9 mouse cellular contexts compared by ENCODE assay signal in genomic region chr3:95240900-95241299, GRCm38 (mm10). TPM values are rescaled to one million over a fixed set of nuclear protein-coding genes. Genes with fewer than 3 reads are reported as not detected.
A peak's percentile ranks its signal among the peaks of the same experiment; 100 is the strongest.
DNase-seq lines count a peak whose midpoint lies in the region; ATAC-seq and TF ChIP-seq lines count a peak whose summit lies in the region.
"Had no signal": no experiment of that assay in that cellular context is flagged by ENCODE, and none has a peak within 500 bp of the region (broad histone marks: within the 10 kb centered on the region; RNA-seq: fewer than 3 reads in every experiment).

No protein-coding gene starts in this region.

- H3K27ac ChIP-seq in intestine, embryonic 14.5 days (ENCODE audit: low read depth) = no peak overlapping the region
- H3K27ac ChIP-seq in intestine, postnatal 0 days (ENCODE audit: low read depth, low read length) = no peak overlapping the region
- no peak overlapping the region for H3K27ac ChIP-seq in ES-Bruce4 (ENCODE audit: insufficient read depth, low read length)
- H3K27ac ChIP-seq in limb, embryonic 12.5 days = no peak overlapping the region; the same call in 1 of the 2 replicates

- TF ChIP-seq EP300 in ES-Bruce4 (IDR thresholded peaks at IDR 0.05; ENCODE audit: insufficient read depth, low read depth, low read length) = no peak

- H3K9me3 ChIP-seq in intestine, embryonic 14.5 days (ENCODE audit: control insufficient read depth, low read length) = no peaks in the 10 kb centered on the region
- H3K9me3 ChIP-seq in intestine, postnatal 0 days (ENCODE audit: control insufficient read depth) = no peaks in the 10 kb centered on the region
- H3K9me3 ChIP-seq in E14TG2a.4 (ENCODE audit: low read length) (no peaks in the 10 kb centered on the region), ES-Bruce4 (replicated peaks; ENCODE audit: control insufficient read depth, insufficient read depth, low read length, poor library complexity, severe bottlenecking) (no peaks in the 10 kb centered on the region)
- H3K9me3 ChIP-seq in limb, embryonic 12.5 days = no peaks in the 10 kb centered on the region

- H3K4me1 ChIP-seq in intestine, embryonic 14.5 days (replicated peaks; ENCODE audit: control insufficient read depth, insufficient read depth, low read length) = no peaks in the 10 kb centered on the region
- no peaks in the 10 kb centered on the region for H3K4me1 ChIP-seq in intestine, postnatal 0 days (replicated peaks; ENCODE audit: control insufficient read depth, insufficient read depth, low read length)
- H3K4me1 ChIP-seq in E14TG2a.4 (replicated peaks; ENCODE audit: low read depth, low read length) (peaks cover 61% of the 10 kb centered on the region), ES-Bruce4 (ENCODE audit: control insufficient read depth, insufficient read depth, low read length) (peaks cover 3% of the 10 kb centered on the region)
- peaks cover 11% of the 10 kb centered on the region for H3K4me1 ChIP-seq in limb, embryonic 12.5 days (replicated peaks)

- no peak for TF ChIP-seq CTCF in intestine, postnatal 0 days (IDR thresholded peaks at IDR 0.05; ENCODE audit: low read depth)
- TF ChIP-seq CTCF in E14TG2a.4 (conservative IDR thresholded peaks at IDR 0.05; ENCODE audit: low read length) = no peak
- TF ChIP-seq CTCF in ES-Bruce4 (IDR thresholded peaks at IDR 0.05; ENCODE audit: low read depth, low read length) = no peak

- no peak for DNase-seq in intestine, embryonic 14.5 days (ENCODE audit: low spot score)
- no peak for DNase-seq in right cerebral cortex, adult 2 months (ENCODE audit: low spot score in 2 of 2)
- no peak for DNase-seq in spleen, adult 12 weeks (ENCODE audit: low spot score)

- H3K36me3 ChIP-seq in intestine, embryonic 14.5 days (ENCODE audit: control insufficient read depth, insufficient read depth, low read length) = peaks cover 16% of the 10 kb centered on the region
- H3K36me3 ChIP-seq in intestine, postnatal 0 days (ENCODE audit: control insufficient read depth, insufficient read depth) = peaks cover 16% of the 10 kb centered on the region
- H3K36me3 ChIP-seq in E14TG2a.4 (ENCODE audit: insufficient read depth, low read length) (peaks cover 60% of the 10 kb centered on the region), ES-Bruce4 (ENCODE audit: control insufficient read depth, insufficient read depth, low read length, poor library complexity, severe bottlenecking) (no peaks in the 10 kb centered on the region)
- H3K36me3 ChIP-seq in limb, embryonic 12.5 days = peaks cover 46% of the 10 kb centered on the region

- ATAC-seq in intestine, embryonic 14.5 days (replicated peaks; ENCODE audit: low FRiP score, low TSS enrichment, low read depth) = no peak; the same call in 1 of the 2 replicates
- ATAC-seq in intestine, postnatal 0 days = no peak
- 0 out of 2 replicates have a peak, but pooled peaks have one; percentile 13 for ATAC-seq in limb, embryonic 12.5 days (ENCODE audit: insufficient number of reproducible peaks, insufficient read depth, low FRiP score, low TSS enrichment, low read depth)
- ATAC-seq in erythroblast, adult 5-6 weeks (replicated peaks; ENCODE audit: low FRiP score, poor library complexity, severe bottlenecking) = no peak

- H3K27me3 ChIP-seq in intestine, embryonic 14.5 days (replicated peaks; ENCODE audit: control insufficient read depth, insufficient read depth, low read length) = no peaks in the 10 kb centered on the region
- no peaks in the 10 kb centered on the region for H3K27me3 ChIP-seq in intestine, postnatal 0 days (replicated peaks; ENCODE audit: control insufficient read depth, insufficient read depth, low read length)
- H3K27me3 ChIP-seq in E14TG2a.4 (ENCODE audit: insufficient read depth, low read length) (peaks cover 3% of the 10 kb centered on the region; the same call in 1 of the 2 replicates), ES-Bruce4 (ENCODE audit: control insufficient read depth, insufficient read depth, low read length, poor library complexity, severe bottlenecking) (no peaks in the 10 kb centered on the region)
- H3K27me3 ChIP-seq in limb, embryonic 12.5 days = no peaks in the 10 kb centered on the region

- H3K4me3 ChIP-seq in intestine, embryonic 14.5 days (ENCODE audit: low read depth, low read length) = no peak overlapping the region
- no peak overlapping the region for H3K4me3 ChIP-seq in intestine, postnatal 0 days (ENCODE audit: low read depth, low read length)
- H3K4me3 ChIP-seq in E14TG2a.4 (replicated peaks; ENCODE audit: low read length) = peak overlapping the region; percentile 70
- H3K4me3 ChIP-seq in ES-Bruce4 (ENCODE audit: low read depth, low read length) = peak overlapping the region; percentile 46
- peak overlapping the region; percentile 9 for H3K4me3 ChIP-seq in limb, embryonic 12.5 days (replicated peaks)

- WGBS in intestine, embryonic 14.5 days = 34% methylated on average over 17 of the region's 17 CpGs
- WGBS in intestine, postnatal 0 days = 32% methylated on average over 17 of the region's 17 CpGs
- 29% methylated on average over 14 of the region's 17 CpGs for WGBS in limb, embryonic 12.5 days

- 0 out of 2 replicates have a peak overlapping the region, but pooled peaks have one; percentile 8 for H3K9ac ChIP-seq in intestine, embryonic 14.5 days (ENCODE audit: low read length)
- H3K9ac ChIP-seq in intestine, postnatal 0 days (ENCODE audit: low read depth, low read length) = no peak overlapping the region
- peak overlapping the region; percentile 54 for H3K9ac ChIP-seq in ES-Bruce4 (ENCODE audit: low read depth, poor library complexity, severe bottlenecking)
- peak overlapping the region; percentile 45 for H3K9ac ChIP-seq in limb, embryonic 12.5 days (replicated peaks)

- H3K4me2 ChIP-seq in intestine, embryonic 14.5 days (ENCODE audit: low read length) = peak overlapping the region; percentile 12; the same call in 1 of the 2 replicates
- no peak overlapping the region for H3K4me2 ChIP-seq in intestine, postnatal 0 days (replicated peaks; ENCODE audit: low read depth)
- H3K4me2 ChIP-seq in limb, embryonic 12.5 days = peak overlapping the region; percentile 37

- TF ChIP-seq POLR2A in ES-Bruce4 (IDR thresholded peaks at IDR 0.05; ENCODE audit: insufficient read depth, low read length) = no peak

RNA-seq across cellular contexts. Expression of gene Gm128, which starts 0.5 kb away (rescaled TPM):
- 0.26 and 0.40 TPM in 2 replicates for polyA plus RNA-seq in intestine, embryonic 14.5 days (2014; fragmentation: Nextera tagmentation; extraction: Ambion mirVana)
- 0.14 and 0.16 TPM in 2 replicates for polyA plus RNA-seq in intestine, postnatal 0 days (2015; fragmentation: Nextera tagmentation; extraction: Ambion mirVana)
- polyA plus RNA-seq in ES-Bruce4 (2011; ENCODE audit: insufficient read depth, insufficient read length, low read depth, missing spikeins) = 1.2 and 2.1 TPM in 2 replicates
- 0.54 and 0.59 TPM in 2 replicates for polyA plus RNA-seq in limb, embryonic 12.5 days (2016; fragmentation: Nextera tagmentation; extraction: Ambion mirVana)
- total RNA-seq in erythroblast, adult 5-6 weeks (2015; ENCODE audit: low replicate concordance) = not detected in 2 replicates
- total RNA-seq in erythroblast, adult 5-6 weeks (2017; ENCODE audit: low replicate concordance) = not detected in 2 replicates
- total RNA-seq: neutrophil, adult 5-6 weeks had no signal

RNA-seq across cellular contexts. Expression of gene Mllt11, which starts 8.9 kb away (rescaled TPM):
- polyA plus RNA-seq in intestine, embryonic 14.5 days (2014; fragmentation: Nextera tagmentation; extraction: Ambion mirVana) = 38.5 and 38.9 TPM in 2 replicates
- polyA plus RNA-seq in intestine, postnatal 0 days (2015; fragmentation: Nextera tagmentation; extraction: Ambion mirVana) = 10.1 and 10.6 TPM in 2 replicates
- 13.1 and 15.5 TPM in 2 replicates for polyA plus RNA-seq in ES-Bruce4 (2011; ENCODE audit: insufficient read depth, insufficient read length, low read depth, missing spikeins)
- polyA plus RNA-seq in limb, embryonic 12.5 days (2016; fragmentation: Nextera tagmentation; extraction: Ambion mirVana) = 14.8 and 16.2 TPM in 2 replicates
- total RNA-seq in erythroblast, adult 5-6 weeks (2015; ENCODE audit: low replicate concordance) = 3.1 TPM in 1 of 2 replicates, not detected in the other
- 0.14 TPM in 1 of 2 replicates, not detected in the other for total RNA-seq in erythroblast, adult 5-6 weeks (2017; ENCODE audit: low replicate concordance)

RNA-seq across cellular contexts. Expression of gene Bnipl, which starts 10.1 kb away (rescaled TPM):
- polyA plus RNA-seq in intestine, embryonic 14.5 days (2014; fragmentation: Nextera tagmentation; extraction: Ambion mirVana) = 1.0 and 1.7 TPM in 2 replicates
- polyA plus RNA-seq in intestine, postnatal 0 days (2015; fragmentation: Nextera tagmentation; extraction: Ambion mirVana) = not detected in 2 replicates
- polyA plus RNA-seq in ES-Bruce4 (2011; ENCODE audit: insufficient read depth, insufficient read length, low read depth, missing spikeins) = 4.1 and 4.8 TPM in 2 replicates
- polyA plus RNA-seq in limb, embryonic 12.5 days (2016; fragmentation: Nextera tagmentation; extraction: Ambion mirVana) = 0.75 and 1.7 TPM in 2 replicates
- not detected in 2 replicates for total RNA-seq in erythroblast, adult 5-6 weeks (2015; ENCODE audit: low replicate concordance)
- total RNA-seq in erythroblast, adult 5-6 weeks (2017; ENCODE audit: low replicate concordance) = 0.68 TPM in 1 of 2 replicates, not detected in the other
- total RNA-seq: neutrophil, adult 5-6 weeks had no signal

RNA-seq across cellular contexts. Expression of gene Cdc42se1, which starts 12.4 kb away (rescaled TPM):
- 92.6 and 98.7 TPM in 2 replicates for polyA plus RNA-seq in intestine, embryonic 14.5 days (2014; fragmentation: Nextera tagmentation; extraction: Ambion mirVana)
- 59.4 and 64.9 TPM in 2 replicates for polyA plus RNA-seq in intestine, postnatal 0 days (2015; fragmentation: Nextera tagmentation; extraction: Ambion mirVana)
- 57.4 and 65.6 TPM in 2 replicates for polyA plus RNA-seq in ES-Bruce4 (2011; ENCODE audit: insufficient read depth, insufficient read length, low read depth, missing spikeins)
- 75.3 and 76.0 TPM in 2 replicates for polyA plus RNA-seq in limb, embryonic 12.5 days (2016; fragmentation: Nextera tagmentation; extraction: Ambion mirVana)
- total RNA-seq in erythroblast, adult 5-6 weeks (2015; ENCODE audit: low replicate concordance) = 35.9 and 53.4 TPM in 2 replicates
- total RNA-seq in erythroblast, adult 5-6 weeks (2017; ENCODE audit: low replicate concordance) = 12.8 and 21.5 TPM in 2 replicates

RNA-seq across cellular contexts. Expression of gene Gabpb2, which starts 23.2 kb away (rescaled TPM):
- 10.8 and 10.9 TPM in 2 replicates for polyA plus RNA-seq in intestine, embryonic 14.5 days (2014; fragmentation: Nextera tagmentation; extraction: Ambion mirVana)
- polyA plus RNA-seq in intestine, postnatal 0 days (2015; fragmentation: Nextera tagmentation; extraction: Ambion mirVana) = 3.1 and 4.6 TPM in 2 replicates
- 39.8 and 49.0 TPM in 2 replicates for polyA plus RNA-seq in ES-Bruce4 (2011; ENCODE audit: insufficient read depth, insufficient read length, low read depth, missing spikeins)
- 15.0 and 15.9 TPM in 2 replicates for polyA plus RNA-seq in limb, embryonic 12.5 days (2016; fragmentation: Nextera tagmentation; extraction: Ambion mirVana)
- total RNA-seq in erythroblast, adult 5-6 weeks (2015; ENCODE audit: low replicate concordance) = 12.5 and 16.1 TPM in 2 replicates
- total RNA-seq in erythroblast, adult 5-6 weeks (2017; ENCODE audit: low replicate concordance) = 38.1 and 40.8 TPM in 2 replicates

Comparison
In these comparisons a context has a peak if more than half of its experiments do, and no peak if none do; other contexts are left out.
1. H3K4me3 ChIP-seq: peak in E14TG2a.4 (single experiment), ES-Bruce4 (single experiment) and limb, embryonic 12.5 days (single experiment); none in intestine, embryonic 14.5 days (single experiment) and intestine, postnatal 0 days (single experiment).